Mouse (Mus musculus) ES-Bruce4 (cell line): ENCODE measurements around the gene Ermap.

Source experiments
- CTCF ChIP-seq: IDR thresholded peaks from one replicate; pipeline ENCODE4 v1.8.1; 2011; ENCODE audit warnings: low read depth, low read length
- EP300 ChIP-seq: IDR thresholded peaks from 2 replicates; pipeline ENCODE4 v1.6.1; 2011; ENCODE audit warnings: low read depth, low read length; ENCODE audit not compliant: insufficient read depth
- POLR2A ChIP-seq: IDR thresholded peaks from one replicate; pipeline ENCODE4 v1.8.1; 2011; ENCODE audit warnings: low read length; ENCODE audit not compliant: insufficient read depth

GRCm38 (mm10) chr4:119146816-119147215, 43.0 kb downstream of the Ermap start:
- TF ChIP-seq EP300 (no peak), CTCF (no peak), POLR2A (no peak)
